Mouse (Mus musculus) WW6 (cell line): ENCODE results near the gene Fbxw11.
"Not testable (repeated sequence)": the region's sequence is repeated elsewhere in the genome, so short reads cannot be mapped to it uniquely, and the experiment has no call there.

ENCODE experiments used
- DNase-seq: peaks from one replicate; pipeline ENCODE4 v3.0.0-alpha.2; 2013; ENCODE audit warnings: low read depth, low spot score

Fbxw11 gene

DNA sequence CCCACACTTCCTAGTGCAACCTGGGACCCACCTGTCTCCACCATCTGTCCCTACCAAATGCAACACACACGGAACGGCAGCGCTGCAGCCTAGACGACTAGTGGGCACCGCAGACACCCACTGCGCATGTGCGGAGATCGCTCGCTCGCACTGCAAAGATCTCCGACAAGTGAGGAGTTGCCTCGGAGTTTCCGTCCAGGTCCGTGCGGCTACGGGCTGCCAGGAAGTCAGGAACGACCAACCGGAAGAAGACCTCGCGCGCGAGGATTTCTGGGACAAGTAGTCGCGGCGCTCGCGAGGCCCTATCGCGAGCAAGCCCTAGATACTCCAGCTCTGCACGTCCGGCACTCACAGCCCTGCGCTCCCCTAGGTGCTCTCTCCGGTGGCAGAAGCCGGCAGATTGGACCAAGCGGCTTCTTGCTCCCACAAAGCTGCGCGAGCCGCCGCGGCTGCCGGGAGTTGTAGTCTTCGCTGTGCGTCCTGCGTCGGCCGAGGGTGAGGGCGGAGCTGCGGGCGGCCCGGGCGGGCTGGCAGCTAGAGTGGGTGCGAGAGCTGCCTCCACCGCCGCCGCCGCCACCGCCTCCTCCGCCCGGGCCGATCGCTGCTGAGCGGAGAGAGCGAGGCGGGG lies at the start of gene Fbxw11:
Gene Fbxw11, plus strand, starts transcription at position 476 of the 628 bp plus-strand sequence.
- peak; percentile 99 for DNase-seq

GRCm38 (mm10) chr11:32593081-32593480 lies 49.4 kb upstream of the Fbxw11 start:
- no peak for DNase-seq

- DNase-seq, result no peak
These were observed 48.4 kb upstream of the Fbxw11 start for GRCm38 (mm10) chr11:32594122-32594521.

- DNase-seq, result no peak
These were observed 42.2 kb upstream of the Fbxw11 start for GRCm38 (mm10) chr11:32600371-32600770.

DNA sequence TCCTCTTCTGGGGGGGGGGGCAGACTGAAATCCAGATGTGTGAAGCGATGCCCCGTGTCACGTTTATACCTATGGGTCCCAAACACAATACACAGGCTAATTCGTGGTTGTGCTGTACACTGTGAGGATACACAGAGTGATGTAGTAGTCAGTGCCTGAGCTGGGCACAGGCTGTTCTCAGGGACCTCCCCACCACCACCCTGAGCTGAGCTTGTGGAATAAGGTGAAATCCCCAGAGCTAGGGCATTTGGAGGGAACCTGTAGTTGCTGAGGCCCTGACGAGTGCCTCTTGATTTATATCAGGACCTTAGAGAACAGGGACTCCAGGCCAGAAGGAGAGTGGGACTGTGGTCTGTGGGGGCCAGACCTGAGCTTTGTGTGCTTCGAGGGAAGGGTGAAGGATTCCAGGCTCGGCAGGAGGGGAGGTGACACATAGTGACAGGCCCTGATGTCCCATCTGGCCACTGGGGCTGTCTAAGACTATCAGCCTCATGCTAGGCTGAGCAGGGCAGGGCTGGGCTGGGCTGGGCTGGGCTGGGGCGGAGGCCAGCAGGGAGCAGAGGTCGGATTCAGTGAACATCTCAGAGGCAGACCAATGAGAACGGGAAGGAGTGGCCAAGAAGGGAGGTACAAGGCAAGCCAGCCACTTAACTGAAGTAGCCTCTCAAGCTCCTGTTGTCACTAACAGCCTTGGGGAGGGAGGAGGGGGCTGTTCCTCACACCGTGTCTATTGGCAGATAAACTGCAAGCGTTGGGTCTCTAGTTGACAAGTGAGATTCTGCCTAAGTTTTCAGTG lies 40.8 kb upstream of the Fbxw11 start:
- no peak for DNase-seq

- no peak for DNase-seq
These were observed 37.9 kb upstream of the Fbxw11 start for GRCm38 (mm10) chr11:32604663-32605062.

GRCm38 (mm10) chr11:32605131-32605860 lies 37.2 kb upstream of the Fbxw11 start:
- no peak for DNase-seq

DNA sequence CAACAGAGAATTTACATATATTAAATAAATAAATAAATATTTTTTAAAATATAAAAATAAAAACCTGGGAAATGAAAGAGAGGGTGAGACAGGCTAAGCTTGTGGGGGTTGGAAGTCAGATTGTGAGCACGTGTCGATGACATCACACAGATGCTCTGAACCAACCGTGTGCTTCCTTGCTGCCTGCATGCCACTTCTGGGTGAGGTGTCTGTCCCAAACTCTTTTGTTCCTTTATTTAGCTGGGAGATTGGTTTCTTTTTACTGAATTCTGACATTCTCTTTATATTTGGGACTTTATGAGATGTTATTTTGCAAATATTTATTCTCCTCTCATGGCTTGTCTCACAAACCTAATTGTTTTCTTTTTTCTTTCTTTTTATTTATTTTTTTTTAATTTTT lies 36.6 kb upstream of the Fbxw11 start:
- DNase-seq, result no peak

DNA sequence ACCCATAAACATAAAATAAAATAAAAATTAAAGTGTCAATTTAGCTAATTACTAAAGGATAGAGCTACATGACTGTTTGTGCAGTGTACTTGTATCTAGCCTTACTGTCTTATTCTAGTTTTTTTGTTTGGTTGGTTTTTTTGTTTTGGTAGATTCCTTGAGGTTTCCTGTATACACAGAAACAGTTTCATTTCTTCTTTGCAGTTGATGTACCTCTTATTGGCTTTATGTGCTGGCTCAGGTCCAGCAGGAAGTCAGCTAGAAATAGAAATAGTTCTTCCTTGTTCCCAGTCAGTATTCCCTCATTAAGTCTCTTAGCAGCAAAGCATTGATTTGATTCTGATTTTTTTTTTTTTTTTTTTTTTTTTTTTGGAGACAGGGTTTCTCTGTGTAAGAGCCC lies 35.2 kb upstream of the Fbxw11 start:
- DNase-seq, result no peak

DNA sequence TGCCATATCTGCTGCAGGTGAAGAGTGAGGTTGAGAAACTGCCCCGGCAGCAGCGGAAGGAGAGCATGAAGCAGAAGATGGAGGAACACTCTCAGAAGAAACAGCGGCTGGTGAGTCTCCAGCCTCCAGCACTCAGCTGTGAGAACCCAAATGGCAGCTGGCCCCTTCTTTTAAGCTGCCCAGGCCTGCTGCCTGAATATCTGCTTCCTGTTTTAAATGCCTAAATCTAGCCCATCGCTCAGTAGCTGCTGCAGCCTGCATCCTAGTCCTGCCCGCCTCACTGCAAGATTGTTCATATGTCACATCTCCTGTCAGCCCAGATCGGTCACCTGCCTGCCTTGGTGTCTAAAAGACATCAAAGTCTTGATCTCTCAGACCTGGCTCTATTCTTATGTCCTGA lies 31.9 kb upstream of the Fbxw11 start:
- no peak for DNase-seq

DNA sequence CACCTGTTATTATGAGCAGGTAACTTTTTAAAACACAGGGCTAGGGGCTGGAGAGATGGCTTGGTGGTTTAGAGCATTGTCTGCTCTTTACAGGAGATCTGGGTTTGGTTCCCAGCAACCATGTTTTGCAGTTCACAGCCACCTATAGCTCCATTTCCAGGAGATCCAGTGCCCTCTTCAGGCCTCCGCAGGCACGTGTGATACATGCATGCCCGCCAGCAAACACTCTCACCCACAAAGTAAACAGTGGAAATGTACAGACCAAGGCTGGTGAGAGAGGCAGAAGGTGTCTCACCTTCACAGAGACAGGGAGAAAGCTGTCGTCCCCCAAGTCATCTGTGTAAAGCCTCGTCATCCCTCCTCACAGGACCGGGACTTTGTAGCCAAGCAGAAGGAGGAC lies 30.2 kb upstream of the Fbxw11 start:
- no peak for DNase-seq

- no peak for DNase-seq
These were observed 28.1 kb upstream of the Fbxw11 start for GRCm38 (mm10) chr11:32614463-32614862.

GRCm38 (mm10) chr11:32615561-32615960 lies 27.0 kb upstream of the Fbxw11 start:
- no peak for DNase-seq

GRCm38 (mm10) chr11:32616091-32616490 lies 26.4 kb upstream of the Fbxw11 start:
- DNase-seq, result no peak

GRCm38 (mm10) chr11:32618036-32618435 lies 24.5 kb upstream of the Fbxw11 start:
- no peak for DNase-seq

DNA sequence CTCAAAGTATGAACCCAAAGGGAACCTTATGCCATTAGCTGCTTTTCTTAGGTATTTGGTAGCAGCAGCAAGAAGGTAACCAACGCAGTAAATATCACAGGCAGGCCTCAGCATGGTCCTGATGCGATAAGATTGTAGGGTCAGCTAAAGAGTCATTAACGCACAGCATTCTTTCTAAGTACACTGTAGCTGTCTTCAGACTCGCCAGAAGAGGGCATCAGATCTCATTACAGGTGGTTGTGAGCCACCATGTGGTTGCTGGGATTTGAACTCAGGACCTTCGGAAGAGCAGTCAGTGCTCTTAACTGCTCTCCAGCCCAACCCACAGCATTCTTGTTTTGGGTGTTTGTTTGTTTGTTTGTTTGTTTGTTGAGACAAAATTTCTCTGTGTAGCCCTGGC lies 23.9 kb upstream of the Fbxw11 start:
- DNase-seq, result not testable (repeated sequence)

DNA sequence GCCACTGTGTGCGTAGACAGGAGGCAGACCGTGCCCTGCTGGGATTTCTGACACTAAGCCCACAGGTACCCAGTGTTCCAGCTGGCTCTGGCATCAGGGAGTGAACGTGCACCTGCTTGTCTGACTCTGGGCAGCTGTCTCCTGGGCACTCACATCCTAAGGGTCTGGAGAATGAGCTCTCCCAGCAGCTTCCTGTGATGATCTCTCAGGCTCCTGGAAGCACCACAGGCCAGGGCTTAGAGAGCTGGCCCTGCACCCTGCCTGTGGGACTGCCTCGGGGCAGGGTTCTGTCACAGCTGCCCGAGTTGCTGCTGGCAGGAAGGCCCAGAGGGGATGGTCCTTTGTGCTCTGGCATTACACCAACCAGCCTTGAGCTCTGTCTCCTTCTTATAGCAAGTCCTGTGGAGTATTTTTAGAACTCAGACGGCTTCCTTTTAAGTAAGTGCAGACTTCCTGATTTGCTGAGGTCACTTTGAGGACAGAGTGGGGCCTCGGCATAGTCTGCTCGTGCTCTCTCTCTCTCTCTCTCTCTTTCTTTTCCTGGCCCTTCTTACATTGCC lies 23.2 kb upstream of the Fbxw11 start:
- no peak for DNase-seq

GRCm38 (mm10) chr11:32619866-32620456 lies 22.6 kb upstream of the Fbxw11 start:
- DNase-seq, result no peak

DNA sequence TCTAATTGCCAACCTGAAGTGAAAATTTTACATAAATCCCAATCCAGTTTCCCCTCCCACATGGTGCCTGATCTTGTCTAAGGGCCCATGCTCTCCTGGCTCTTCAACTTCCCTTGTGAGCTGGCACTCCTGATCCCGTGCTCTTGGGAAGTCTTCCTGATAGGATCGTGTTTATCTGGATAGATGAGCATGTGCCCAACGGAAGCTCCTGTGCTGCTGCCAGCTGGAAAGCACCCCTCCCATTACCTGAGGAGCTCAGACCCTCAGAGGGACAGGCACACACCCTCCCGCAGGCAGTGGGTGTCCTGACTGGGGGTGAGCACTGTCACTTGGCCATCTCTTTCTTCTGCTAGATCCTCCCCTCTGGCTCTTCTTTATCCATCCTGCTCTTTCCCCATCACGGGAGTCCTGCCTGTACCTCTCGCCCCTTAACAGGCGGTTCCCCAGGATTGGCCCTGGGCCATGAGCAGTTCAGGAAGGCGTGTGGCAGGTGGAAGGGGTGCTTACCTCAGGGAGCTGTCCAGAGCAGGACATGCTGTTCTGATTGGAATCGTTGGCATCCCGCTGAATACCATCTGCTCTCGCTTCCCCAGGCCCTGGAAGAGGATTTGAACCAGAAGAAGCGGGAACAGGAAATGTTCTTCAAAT lies 20.6 kb upstream of the Fbxw11 start:
- no peak for DNase-seq

GRCm38 (mm10) chr11:32622479-32623190 lies 19.9 kb upstream of the Fbxw11 start:
- no peak for DNase-seq

DNA sequence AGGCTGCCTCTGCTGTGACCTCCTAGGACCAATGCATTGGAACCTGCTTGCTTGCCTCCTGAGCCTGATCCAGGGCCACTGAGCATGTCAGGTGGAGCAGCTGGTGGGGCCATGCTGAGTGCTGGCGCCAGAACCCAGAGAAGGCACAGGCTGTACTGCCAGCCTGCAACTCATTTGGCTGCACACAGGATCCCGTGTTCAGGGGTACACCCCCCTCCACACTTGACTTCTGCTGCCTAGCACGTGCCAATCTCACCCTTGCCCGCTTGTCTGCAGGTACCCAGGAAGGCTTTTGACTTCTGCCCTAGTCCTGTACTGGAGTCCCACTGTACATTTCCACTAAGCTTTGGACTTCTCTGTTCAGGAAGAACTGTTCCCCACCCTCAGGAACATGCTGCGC lies 19.3 kb upstream of the Fbxw11 start:
- DNase-seq, result no peak
